Mouse (Mus musculus): ENCODE measurements around the gene Tmc1. TPM values are rescaled to one million over a fixed set of nuclear protein-coding genes. Genes with fewer than 3 reads are reported as not detected.
A peak's percentile ranks its signal among the peaks of the same experiment; 100 is the strongest.

The Tmc1 gene
- total RNA-seq, 1 experiment = 0.36 TPM

- Histone ChIP-seq H3K27ac (ENCODE audit: insufficient read depth, low read depth, low read length, poor library complexity, severe bottlenecking) (no peak overlapping the region), H3K4me1 (ENCODE audit: control insufficient read depth in 2 of 2, insufficient read depth in 2 of 2, low read length in 2 of 2, poor library complexity in 1 of 2) (no peaks in the 10 kb centered on the region), H3K9me3 (ENCODE audit: control insufficient read depth, insufficient read depth, low read depth, low read length) (no peaks in the 10 kb centered on the region), H3K4me3 (ENCODE audit: insufficient read depth in 1 of 2, low read depth in 1 of 2, low read length in 2 of 2, poor library complexity in 1 of 2, severe bottlenecking in 1 of 2) (no peak overlapping the region), H3K9ac (ENCODE audit: insufficient read depth, low read depth, low read length, poor library complexity, severe bottlenecking) (no peak overlapping the region), H3K36me3 (ENCODE audit: control insufficient read depth, insufficient read depth, low read length, poor library complexity, severe bottlenecking) (no peaks in the 10 kb centered on the region)
- in situ Hi-C loops (cut with MboI; ENCODE audit: low sequenced_read_pairs in 2 of 2, unreplicated experiment in 2 of 2) = no loop called here
- TF ChIP-seq MAFK (IDR thresholded peaks at IDR 0.05; ENCODE audit: insufficient read depth, low read depth, low read length) = no peak
- no peak for TF ChIP-seq HCFC1 (IDR thresholded peaks at IDR 0.05; ENCODE audit: borderline replicate concordance, insufficient read depth, low read length)
- DNase-seq (ENCODE audit: low read depth, low spot score) = no peak
Observed at GRCm38 (mm10) chr19:20787289-20787688, 166.7 kb downstream of the Tmc1 start.

GRCm38 (mm10) chr19:20775681-20776080 is 178.3 kb downstream of the Tmc1 start:
- in situ Hi-C loops (cut with MboI; ENCODE audit: low sequenced_read_pairs in 2 of 2, unreplicated experiment in 2 of 2) = no loop called here
- Histone ChIP-seq H3K9me3 (ENCODE audit: control insufficient read depth, insufficient read depth, low read depth, low read length) (no peaks in the 10 kb centered on the region), H3K4me1 (ENCODE audit: control insufficient read depth in 2 of 2, insufficient read depth in 2 of 2, low read length in 2 of 2, poor library complexity in 1 of 2) (no peaks in the 10 kb centered on the region), H3K27ac (ENCODE audit: insufficient read depth, low read depth, low read length, poor library complexity, severe bottlenecking) (no peak overlapping the region), H3K9ac (ENCODE audit: insufficient read depth, low read depth, low read length, poor library complexity, severe bottlenecking) (no peak overlapping the region), H3K4me3 (ENCODE audit: insufficient read depth in 1 of 2, low read depth in 1 of 2, low read length in 2 of 2, poor library complexity in 1 of 2, severe bottlenecking in 1 of 2) (no peak overlapping the region), H3K36me3 (ENCODE audit: control insufficient read depth, insufficient read depth, low read length, poor library complexity, severe bottlenecking) (no peaks in the 10 kb centered on the region)
- no peak for DNase-seq (ENCODE audit: low read depth, low spot score)
- TF ChIP-seq ZC3H11A (IDR thresholded peaks at IDR 0.05; ENCODE audit: borderline replicate concordance, low read depth, low read length) = no peak
- TF ChIP-seq HCFC1 (IDR thresholded peaks at IDR 0.05; ENCODE audit: borderline replicate concordance, insufficient read depth, low read length) = no peak
- TF ChIP-seq CHD2 (IDR thresholded peaks at IDR 0.05; ENCODE audit: low read depth, low read length) = no peak
- TF ChIP-seq ZNF384 (IDR thresholded peaks at IDR 0.05; ENCODE audit: low read depth, low read length) = no peak

DNA sequence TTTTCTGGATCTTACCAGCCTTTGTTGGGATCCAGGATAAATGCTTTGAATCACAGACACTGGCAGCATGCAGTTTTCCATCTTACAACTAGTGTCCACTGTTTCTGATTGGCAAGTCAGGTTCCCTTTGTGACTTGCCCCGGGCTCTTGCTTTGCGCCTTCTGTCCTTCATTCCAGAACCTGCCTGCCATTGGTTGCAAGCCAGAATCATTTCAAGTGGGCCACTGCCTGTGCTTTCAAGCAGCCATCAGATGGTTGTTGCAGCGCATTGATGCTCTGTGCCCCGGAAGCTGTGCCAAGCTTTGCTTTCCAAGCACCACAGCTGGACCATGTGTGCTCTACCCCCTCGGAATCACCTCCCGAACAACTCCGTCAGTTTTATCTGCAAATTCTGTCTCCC is 180.1 kb downstream of the Tmc1 start:
- Histone ChIP-seq H3K9ac (ENCODE audit: insufficient read depth, low read depth, low read length, poor library complexity, severe bottlenecking) (no peak overlapping the region), H3K9me3 (ENCODE audit: control insufficient read depth, insufficient read depth, low read depth, low read length) (no peaks in the 10 kb centered on the region), H3K27ac (ENCODE audit: insufficient read depth, low read depth, low read length, poor library complexity, severe bottlenecking) (no peak overlapping the region), H3K36me3 (ENCODE audit: control insufficient read depth, insufficient read depth, low read length, poor library complexity, severe bottlenecking) (no peaks in the 10 kb centered on the region), H3K4me1 (ENCODE audit: control insufficient read depth in 2 of 2, insufficient read depth in 2 of 2, low read length in 2 of 2, poor library complexity in 1 of 2) (no peaks in the 10 kb centered on the region), H3K4me3 (ENCODE audit: insufficient read depth in 1 of 2, low read depth in 1 of 2, low read length in 2 of 2, poor library complexity in 1 of 2, severe bottlenecking in 1 of 2) (no peak overlapping the region)
- DNase-seq (ENCODE audit: low read depth, low spot score) = no peak
- in situ Hi-C loops (cut with MboI; ENCODE audit: low sequenced_read_pairs in 2 of 2, unreplicated experiment in 2 of 2) = loop anchor here (25.0 kb wide), 2 partner anchors 337 to 412 kb away; no protein-coding TSS in a partner anchor
- no peak for TF ChIP-seq HCFC1 (IDR thresholded peaks at IDR 0.05; ENCODE audit: borderline replicate concordance, insufficient read depth, low read length)
- TF ChIP-seq ZC3H11A (IDR thresholded peaks at IDR 0.05; ENCODE audit: borderline replicate concordance, low read depth, low read length) = no peak
- no peak for TF ChIP-seq ZNF384 (IDR thresholded peaks at IDR 0.05; ENCODE audit: low read depth, low read length)
- TF ChIP-seq CHD2 (IDR thresholded peaks at IDR 0.05; ENCODE audit: low read depth, low read length) = no peak
- no peak for TF ChIP-seq MAFK (IDR thresholded peaks at IDR 0.05; ENCODE audit: insufficient read depth, low read depth, low read length)

GRCm38 (mm10) chr19:20764214-20764613 is 189.8 kb downstream of the Tmc1 start:
- H3K4me3 ChIP-seq (ENCODE audit: insufficient read depth in 1 of 2, low read depth in 1 of 2, low read length in 2 of 2, poor library complexity in 1 of 2, severe bottlenecking in 1 of 2) = no peak overlapping the region
- H3K27ac ChIP-seq (ENCODE audit: insufficient read depth, low read depth, low read length, poor library complexity, severe bottlenecking) = no peak overlapping the region
- H3K9ac ChIP-seq (ENCODE audit: insufficient read depth, low read depth, low read length, poor library complexity, severe bottlenecking) = no peak overlapping the region
- peak; percentile 19 for DNase-seq (ENCODE audit: low read depth, low spot score)
- no peaks in the 10 kb centered on the region for H3K9me3 ChIP-seq (ENCODE audit: control insufficient read depth, insufficient read depth, low read depth, low read length)
- no peaks in the 10 kb centered on the region for H3K36me3 ChIP-seq (ENCODE audit: control insufficient read depth, insufficient read depth, low read length, poor library complexity, severe bottlenecking)
- TF ChIP-seq CHD2 (IDR thresholded peaks at IDR 0.05; ENCODE audit: low read depth, low read length) = no peak
- peak; percentile 81 for TF ChIP-seq ZC3H11A (IDR thresholded peaks at IDR 0.05; ENCODE audit: borderline replicate concordance, low read depth, low read length)
- no peak for TF ChIP-seq ZNF384 (IDR thresholded peaks at IDR 0.05; ENCODE audit: low read depth, low read length)
- TF ChIP-seq HCFC1 (IDR thresholded peaks at IDR 0.05; ENCODE audit: borderline replicate concordance, insufficient read depth, low read length) = no peak
- in situ Hi-C loops (cut with MboI; ENCODE audit: low sequenced_read_pairs in 2 of 2, unreplicated experiment in 2 of 2) = loop anchor here (25.0 kb wide), 2 partner anchors 327 to 402 kb away; no protein-coding TSS in a partner anchor
- H3K4me1 ChIP-seq (ENCODE audit: control insufficient read depth in 2 of 2, insufficient read depth in 2 of 2, low read length in 2 of 2, poor library complexity in 1 of 2) = no peaks in the 10 kb centered on the region

Data from ES-E14 (cell line).